Mouse (Mus musculus): ENCODE results near the gene Snca.
A peak's percentile ranks its signal among the peaks of the same experiment; 100 is the strongest.
"Not testable (repeated sequence)": the region's sequence is repeated elsewhere in the genome, so short reads cannot be mapped to it uniquely, and the experiment has no call there.

The Snca gene

GRCm38 (mm10) chr6:60717566-60717965, 112.1 kb downstream of the Snca start:
- no peak for DNase-seq (ENCODE audit: low spot score)

GRCm38 (mm10) chr6:60709997-60710471, 119.6 kb downstream of the Snca start:
- no peak for DNase-seq (ENCODE audit: low spot score)

GRCm38 (mm10) chr6:60698072-60698471, 131.6 kb downstream of the Snca start:
- no peak for DNase-seq (ENCODE audit: low spot score)

- not testable (repeated sequence) for DNase-seq (ENCODE audit: low spot score)
Observed at GRCm38 (mm10) chr6:60687048-60687447, 142.6 kb downstream of the Snca start.

GRCm38 (mm10) chr6:60682233-60682632, 147.4 kb downstream of the Snca start:
- peak; percentile 53 for DNase-seq (ENCODE audit: low spot score)
